ENCODE assay signal across 14 mouse cellular contexts in the genomic region with DNA sequence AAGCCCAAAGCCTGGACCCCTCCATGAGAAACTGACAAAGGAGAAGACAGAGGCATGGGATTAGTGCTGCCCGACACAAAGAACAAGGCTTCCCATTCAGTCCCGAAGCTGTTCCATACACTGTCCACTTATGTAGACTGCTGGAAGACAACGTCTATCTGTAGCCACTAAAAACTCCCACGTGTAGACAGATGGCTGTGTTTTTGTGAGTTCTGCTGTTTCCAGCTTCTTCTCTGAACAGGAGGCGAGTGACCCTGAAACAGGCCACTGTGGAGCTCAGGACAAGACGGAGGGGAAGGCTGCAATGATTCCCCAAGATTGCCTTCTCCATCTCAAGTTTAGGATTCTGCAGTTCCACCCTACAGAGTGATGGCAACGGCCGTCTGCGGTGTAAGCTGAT.
DNase-seq lines count a peak whose midpoint lies in the region; TF ChIP-seq lines count a peak whose summit lies in the region.
"Had no signal": no experiment of that assay in that cellular context is flagged by ENCODE, and none has a peak within 500 bp of the region (broad histone marks: within the 10 kb centered on the region; RNA-seq: fewer than 3 reads in every experiment).

No protein-coding gene starts in this region.

- DNase-seq in layer of hippocampus, adult 2 months (ENCODE audit: low spot score in 2 of 2): no peak
- no peak for DNase-seq in layer of hippocampus, postnatal 10 days (ENCODE audit: low spot score in 2 of 2)
- peak; percentile 27 to 75 for DNase-seq in left cerebral cortex, postnatal 25 days (ENCODE audit: low spot score in 2 of 2)
- no peak for DNase-seq in left cerebral cortex, adult 9 months (ENCODE audit: low spot score in 2 of 2)
- DNase-seq in right cerebral cortex, adult 18-20 months: peak; percentile 40
- DNase-seq in right cerebral cortex, postnatal 4 days: no peak
- DNase-seq: adrenal gland, adult 2 months; adrenal gland, postnatal 25 days; cerebellum, postnatal 14 days; gastrocnemius, postnatal 14 days; heart, adult 2 months had no signal

- no peak for TF ChIP-seq CTCF in layer of hippocampus, adult 2 months (conservative IDR thresholded peaks at IDR 0.05)

- no peak overlapping the region for H3K4me3 ChIP-seq in layer of hippocampus, adult 2 months
- H3K4me3 ChIP-seq: embryonic facial prominence, embryonic 12.5 days; forebrain, embryonic 15.5 days; heart, adult 2 months; heart, embryonic 12.5 days had no signal

- intact Hi-C loops in left cerebral cortex, postnatal 25 days (cut with DNase I): no loop called here

- H3K27ac ChIP-seq in layer of hippocampus, adult 2 months: peak overlapping the region; percentile 32; the same call in 1 of the 2 replicates
- H3K27ac ChIP-seq: embryonic facial prominence, embryonic 12.5 days; forebrain, embryonic 15.5 days; heart, adult 2 months had no signal

Comparison
In these comparisons a context has a peak if more than half of its experiments do, and no peak if none do; other contexts are left out.
1. DNase-seq: peak in left cerebral cortex, postnatal 25 days (2 of 2) and right cerebral cortex, adult 18-20 months (single experiment); none in layer of hippocampus, adult 2 months (0 of 2), layer of hippocampus, postnatal 10 days (0 of 2), left cerebral cortex, adult 9 months (0 of 2) and right cerebral cortex, postnatal 4 days (single experiment).